Mouse (Mus musculus): ENCODE data around the gene Vmn1r189. TPM values are rescaled to one million over a fixed set of nuclear protein-coding genes. Genes with fewer than 3 reads are reported as not detected.
A peak's percentile ranks its signal among the peaks of the same experiment; 100 is the strongest.
"Not testable (repeated sequence)": the region's sequence is repeated elsewhere in the genome, so short reads cannot be mapped to it uniquely, and the experiment has no call there.

Gene Vmn1r189
- not detected in 2 replicates for polyA plus RNA-seq (2015; fragmentation: Nextera tagmentation; extraction: Ambion mirVana)

DNA sequence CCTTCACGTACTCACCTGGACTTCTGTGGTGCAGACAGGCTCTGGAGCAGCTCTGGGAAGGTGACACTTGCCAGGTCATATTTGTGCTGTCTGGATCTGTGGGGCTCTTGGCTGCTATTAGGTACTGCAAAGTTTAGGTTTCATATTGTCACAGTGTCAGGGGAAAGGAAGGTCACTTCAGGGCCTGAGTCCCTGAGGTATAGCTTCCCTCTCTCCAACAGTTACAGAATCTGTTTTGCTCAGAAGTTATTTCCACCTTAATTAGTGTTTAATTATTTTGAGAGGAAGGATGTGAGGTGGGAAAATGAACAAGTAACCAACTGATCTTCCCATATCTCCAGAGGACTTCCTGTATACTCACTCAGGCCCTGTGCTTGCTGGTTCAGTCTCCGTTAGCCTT lies at the start of gene Vmn1r189:
Gene Vmn1r189, minus strand, starts transcription at position 101 of the 400 bp plus-strand sequence.
- not testable (repeated sequence) for H3K36me3 ChIP-seq; H3K4me1 ChIP-seq; H3K9me3 ChIP-seq; H3K4me2 ChIP-seq; H3K9ac ChIP-seq; ATAC-seq (ENCODE audit: insufficient number of reproducible peaks, insufficient read depth, low FRiP score, low TSS enrichment, low read depth); H3K27me3 ChIP-seq; H3K27ac ChIP-seq; H3K4me3 ChIP-seq
- 89% methylated on average over 2 of the region's 2 CpGs for WGBS

GRCm38 (mm10) chr13:22136495-22137293 lies 31.1 kb upstream of the Vmn1r189 start:
- H3K9me3 ChIP-seq; H3K4me3 ChIP-seq; H3K9ac ChIP-seq; H3K27ac ChIP-seq; H3K36me3 ChIP-seq; H3K27me3 ChIP-seq; H3K4me2 ChIP-seq; ATAC-seq (ENCODE audit: insufficient number of reproducible peaks, insufficient read depth, low FRiP score, low TSS enrichment, low read depth); H3K4me1 ChIP-seq: not testable (repeated sequence)
- 72% methylated on average over 5 of the region's 5 CpGs for WGBS

DNA sequence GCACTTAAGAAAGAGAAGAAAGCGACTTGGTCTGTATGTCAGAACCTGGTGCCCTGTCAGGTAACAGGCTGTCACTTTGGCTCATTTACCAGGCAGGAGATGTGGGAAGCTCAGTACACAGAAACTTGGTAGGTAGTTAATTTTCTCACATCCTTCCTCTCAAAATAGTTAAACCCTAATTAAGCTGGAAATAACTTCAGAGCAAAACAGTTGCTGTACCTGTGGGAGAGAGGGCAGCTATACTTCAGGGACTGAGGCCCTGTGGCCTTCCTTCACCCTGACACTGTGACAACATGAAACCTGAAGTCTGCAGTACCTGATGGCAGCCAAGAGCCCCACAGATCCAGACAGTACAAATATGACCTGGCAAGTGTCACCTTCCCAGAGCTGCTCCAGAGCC lies 21.5 kb downstream of the Vmn1r189 start, which contains the start of gene Vmn1r188:
Gene Vmn1r188, plus strand, starts transcription at position 301 of the 400 bp plus-strand sequence.
- H3K27ac ChIP-seq; H3K4me3 ChIP-seq; H3K36me3 ChIP-seq; H3K4me2 ChIP-seq; H3K27me3 ChIP-seq; H3K4me1 ChIP-seq; H3K9ac ChIP-seq; H3K9me3 ChIP-seq; ATAC-seq (ENCODE audit: insufficient number of reproducible peaks, insufficient read depth, low FRiP score, low TSS enrichment, low read depth): not testable (repeated sequence)
- WGBS: 85% methylated on average over 1 of the region's 1 CpGs

GRCm38 (mm10) chr13:22063468-22063867 lies 42.2 kb downstream of the Vmn1r189 start:
- no peaks in the 10 kb centered on the region for H3K36me3 ChIP-seq
- peaks cover 3% of the 10 kb centered on the region; the same call in 1 of the 2 replicates for H3K9me3 ChIP-seq
- no peak overlapping the region for H3K9ac ChIP-seq
- H3K27ac ChIP-seq: no peak overlapping the region
- no peak for ATAC-seq (ENCODE audit: insufficient number of reproducible peaks, insufficient read depth, low FRiP score, low TSS enrichment, low read depth)
- H3K27me3 ChIP-seq: no peaks in the 10 kb centered on the region
- H3K4me1 ChIP-seq: no peaks in the 10 kb centered on the region
- no peak overlapping the region for H3K4me3 ChIP-seq
- 53% methylated on average over 1 of the region's 1 CpGs for WGBS
- no peak overlapping the region for H3K4me2 ChIP-seq

DNA sequence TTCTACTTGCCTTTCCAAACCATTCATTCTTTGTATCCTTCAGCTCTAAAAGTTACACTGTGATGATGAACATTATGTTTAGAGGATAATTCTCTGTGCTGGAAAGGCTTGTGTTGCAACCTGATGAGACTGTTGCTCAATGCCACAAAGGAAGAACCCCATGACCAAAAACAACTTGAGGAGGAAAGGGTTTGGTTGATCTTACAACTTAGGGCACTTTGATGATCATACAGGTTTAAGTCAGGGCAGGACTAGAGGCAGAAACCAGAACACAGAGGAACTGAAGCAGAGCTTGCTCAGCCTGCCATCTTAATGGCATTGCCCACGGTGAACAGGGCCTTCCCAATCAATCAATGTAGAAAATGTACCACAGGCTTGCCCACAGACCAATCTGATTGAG lies 44.2 kb downstream of the Vmn1r189 start:
- ATAC-seq (ENCODE audit: insufficient number of reproducible peaks, insufficient read depth, low FRiP score, low TSS enrichment, low read depth): no peak
- 74% methylated on average over 1 of the region's 1 CpGs for WGBS
- peaks cover 1% of the 10 kb centered on the region; the same call in 1 of the 2 replicates for H3K9me3 ChIP-seq
- H3K27ac ChIP-seq: no peak overlapping the region
- H3K36me3 ChIP-seq: no peaks in the 10 kb centered on the region
- no peaks in the 10 kb centered on the region for H3K27me3 ChIP-seq
- no peak overlapping the region for H3K4me2 ChIP-seq
- H3K4me3 ChIP-seq: no peak overlapping the region
- no peak overlapping the region for H3K9ac ChIP-seq
- no peaks in the 10 kb centered on the region for H3K4me1 ChIP-seq

GRCm38 (mm10) chr13:22053754-22054153 lies 51.9 kb downstream of the Vmn1r189 start:
- 94% methylated on average over 1 of the region's 1 CpGs for WGBS
- no peak for ATAC-seq (ENCODE audit: insufficient number of reproducible peaks, insufficient read depth, low FRiP score, low TSS enrichment, low read depth)
- Histone ChIP-seq H3K36me3 (no peaks in the 10 kb centered on the region), H3K9ac (no peak overlapping the region), H3K4me3 (no peak overlapping the region), H3K27ac (no peak overlapping the region), H3K27me3 (no peaks in the 10 kb centered on the region), H3K9me3 (no peaks in the 10 kb centered on the region), H3K4me1 (0 out of 2 replicates have a peak, but pooled peaks cover 2% of the 10 kb centered on the region), H3K4me2 (no peak overlapping the region)

DNA sequence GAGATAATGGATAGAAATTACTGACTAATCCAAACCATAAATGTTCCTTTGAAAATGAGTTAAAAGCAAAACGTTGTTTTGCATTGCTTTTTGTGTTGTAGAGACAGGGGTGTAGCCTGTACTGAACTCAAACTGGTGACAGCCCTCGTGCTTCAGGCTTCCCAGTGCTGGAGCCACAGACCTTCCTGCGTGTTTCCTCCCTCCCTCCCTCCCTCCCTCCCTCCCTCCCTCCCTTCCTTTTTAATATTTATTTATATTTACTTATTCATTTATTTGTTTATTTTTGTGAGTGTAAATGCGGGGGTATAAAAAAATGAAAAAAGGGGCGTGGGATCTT lies 54.1 kb downstream of the Vmn1r189 start:
- WGBS: 10% methylated on average over 5 of the region's 5 CpGs
- Histone ChIP-seq H3K36me3 (no peaks in the 10 kb centered on the region), H3K4me3 (peak overlapping the region; percentile 54), H3K4me1 (peaks cover 9% of the 10 kb centered on the region), H3K9ac (peak overlapping the region; percentile 67), H3K27me3 (no peaks in the 10 kb centered on the region), H3K27ac (peak overlapping the region; percentile 89), H3K4me2 (peak overlapping the region; percentile 64), H3K9me3 (no peaks in the 10 kb centered on the region)
- ATAC-seq (ENCODE audit: insufficient number of reproducible peaks, insufficient read depth, low FRiP score, low TSS enrichment, low read depth): no peak

GRCm38 (mm10) chr13:22050591-22051522 lies 54.8 kb downstream of the Vmn1r189 start:
- peak; percentile 90 for ATAC-seq (ENCODE audit: insufficient number of reproducible peaks, insufficient read depth, low FRiP score, low TSS enrichment, low read depth)
- peak overlapping the region; percentile 89 for H3K27ac ChIP-seq
- H3K4me2 ChIP-seq: peak overlapping the region; percentile 64
- H3K36me3 ChIP-seq: no peaks in the 10 kb centered on the region
- under 1% methylated on average over 52 of the region's 52 CpGs for WGBS
- peak overlapping the region; percentile 67 for H3K9ac ChIP-seq
- H3K4me3 ChIP-seq: peak overlapping the region; percentile 54
- H3K27me3 ChIP-seq: no peaks in the 10 kb centered on the region
- no peaks in the 10 kb centered on the region for H3K9me3 ChIP-seq
- H3K4me1 ChIP-seq: peaks cover 9% of the 10 kb centered on the region

Small RNA genes lying within 50 kb of the gene (microRNA-seq; reads per million reads assigned to microRNA genes)
- gene Gm26300: not detected

Other genes with a start within 250 kb of the Vmn1r189 start
- 16.8 and 18.0 TPM in 2 replicates for gene Zfp184, start 160.7 kb downstream of the Vmn1r189 start, polyA plus RNA-seq (2015; fragmentation: Nextera tagmentation; extraction: Ambion mirVana)
- 0.31 TPM in 1 of 2 replicates, not detected in the other for gene Pom121l2, start 124.6 kb downstream of the Vmn1r189 start, polyA plus RNA-seq (2015; fragmentation: Nextera tagmentation; extraction: Ambion mirVana)
- gene Prss16, start 96.1 kb downstream of the Vmn1r189 start, polyA plus RNA-seq (2015; fragmentation: Nextera tagmentation; extraction: Ambion mirVana): 0.59 and 1.2 TPM in 2 replicates
- 5.2 and 5.4 TPM in 2 replicates for gene Hist1h2ah, start 70.3 kb downstream of the Vmn1r189 start, polyA plus RNA-seq (2015; fragmentation: Nextera tagmentation; extraction: Ambion mirVana)
- gene Hist1h2bk, start 70.0 kb downstream of the Vmn1r189 start, polyA plus RNA-seq (2015; fragmentation: Nextera tagmentation; extraction: Ambion mirVana): 9.5 and 15.3 TPM in 2 replicates
- gene Hist1h4i, start 64.5 kb downstream of the Vmn1r189 start, polyA plus RNA-seq (2015; fragmentation: Nextera tagmentation; extraction: Ambion mirVana): 26.0 and 31.3 TPM in 2 replicates
- 78.1 and 82.3 TPM in 2 replicates for gene Hist1h2ag, start 62.9 kb downstream of the Vmn1r189 start, polyA plus RNA-seq (2015; fragmentation: Nextera tagmentation; extraction: Ambion mirVana)
- 12.2 and 14.3 TPM in 2 replicates for gene Hist1h2bj, start 62.6 kb downstream of the Vmn1r189 start, polyA plus RNA-seq (2015; fragmentation: Nextera tagmentation; extraction: Ambion mirVana)
- gene Vmn1r188, start 21.4 kb downstream of the Vmn1r189 start, polyA plus RNA-seq (2015; fragmentation: Nextera tagmentation; extraction: Ambion mirVana): not detected in 2 replicates
- gene Vmn1r191, start 78.1 kb upstream of the Vmn1r189 start, polyA plus RNA-seq (2015; fragmentation: Nextera tagmentation; extraction: Ambion mirVana): not detected in 2 replicates
- not detected in 2 replicates for gene Vmn1r192, start 85.3 kb upstream of the Vmn1r189 start, polyA plus RNA-seq (2015; fragmentation: Nextera tagmentation; extraction: Ambion mirVana)
- gene Vmn1r193, start 117.3 kb upstream of the Vmn1r189 start, polyA plus RNA-seq (2015; fragmentation: Nextera tagmentation; extraction: Ambion mirVana): not detected in 2 replicates
- not detected in 2 replicates for gene Vmn1r194, start 138.4 kb upstream of the Vmn1r189 start, polyA plus RNA-seq (2015; fragmentation: Nextera tagmentation; extraction: Ambion mirVana)
- gene Vmn1r195, start 164.7 kb upstream of the Vmn1r189 start, polyA plus RNA-seq (2015; fragmentation: Nextera tagmentation; extraction: Ambion mirVana): not detected in 2 replicates
- not detected in 2 replicates for gene Vmn1r196, start 184.1 kb upstream of the Vmn1r189 start, polyA plus RNA-seq (2015; fragmentation: Nextera tagmentation; extraction: Ambion mirVana)
- not detected in 2 replicates for gene Vmn1r197, start 218.8 kb upstream of the Vmn1r189 start, polyA plus RNA-seq (2015; fragmentation: Nextera tagmentation; extraction: Ambion mirVana)
- not detected in 2 replicates for gene Vmn1r198, start 244.5 kb upstream of the Vmn1r189 start, polyA plus RNA-seq (2015; fragmentation: Nextera tagmentation; extraction: Ambion mirVana)